8 mouse cellular contexts compared by ENCODE assay signal in genomic region chr6:116010541-116010940, GRCm38 (mm10). TPM values are rescaled to one million over a fixed set of nuclear protein-coding genes. Genes with fewer than 3 reads are reported as not detected.
DNase-seq lines count a peak whose midpoint lies in the region; ATAC-seq lines count a peak whose summit lies in the region.

No protein-coding gene starts in this region.

- H3K27ac ChIP-seq in forebrain, embryonic 11.5 days (ENCODE audit: low read depth, low read length) = no peak overlapping the region
- H3K27ac ChIP-seq in hindbrain, embryonic 12.5 days = no peak overlapping the region

- WGBS in forebrain, embryonic 11.5 days = 11% methylated on average over 6 of the region's 6 CpGs
- 4% methylated on average over 6 of the region's 6 CpGs for whole genome bisulfite sequencing in hindbrain, embryonic 12.5 days

- H3K4me2 ChIP-seq in forebrain, embryonic 11.5 days (ENCODE audit: low read depth, low read length, severe bottlenecking) = no peak overlapping the region
- H3K4me2 ChIP-seq in hindbrain, embryonic 12.5 days (replicated peaks) = no peak overlapping the region

- H3K9ac ChIP-seq in forebrain, embryonic 11.5 days (ENCODE audit: low read length) = no peak overlapping the region
- H3K9ac ChIP-seq in hindbrain, embryonic 12.5 days = no peak overlapping the region

- H3K27me3 ChIP-seq in forebrain, embryonic 11.5 days (ENCODE audit: control insufficient read depth, insufficient read depth, low read length) = no peaks in the 10 kb centered on the region
- H3K27me3 ChIP-seq in hindbrain, embryonic 12.5 days = peaks cover 4% of the 10 kb centered on the region
- peaks cover 6% of the 10 kb centered on the region for H3K27me3 ChIP-seq in megakaryocyte, embryonic 14.5 days (replicated peaks)

- H3K4me1 ChIP-seq in forebrain, embryonic 11.5 days (replicated peaks; ENCODE audit: control insufficient read depth, insufficient read depth, low read length) = no peaks in the 10 kb centered on the region
- H3K4me1 ChIP-seq in hindbrain, embryonic 12.5 days = peaks cover 10% of the 10 kb centered on the region; the same call in 1 of the 2 replicates
- H3K4me1 ChIP-seq in megakaryocyte, embryonic 14.5 days = peaks cover 47% of the 10 kb centered on the region

- no peak overlapping the region for H3K4me3 ChIP-seq in forebrain, embryonic 11.5 days (ENCODE audit: low read depth, low read length)
- H3K4me3 ChIP-seq in hindbrain, embryonic 12.5 days = no peak overlapping the region
- H3K4me3 ChIP-seq in megakaryocyte, embryonic 14.5 days (replicated peaks) = peak overlapping the region; percentile 72

- DNase-seq in MN1 (ENCODE audit: low spot score) = peak; percentile 74
- peak; percentile 78 for DNase-seq in c-Kit-positive CD71-negative TER-119-negative erythroid progenitor cells, embryonic 14.5 days (ENCODE audit: low read depth)
- peak; percentile 87 for DNase-seq in forebrain, embryonic 11.5 days (ENCODE audit: low spot score)
- DNase-seq in left cerebral cortex, adult 11 months (ENCODE audit: low spot score) = peak; percentile 77
- DNase-seq in right cerebral cortex, adult 2 months (ENCODE audit: low spot score in 2 of 2) = peak; percentile 93 to 96

- no peaks in the 10 kb centered on the region for H3K36me3 ChIP-seq in forebrain, embryonic 11.5 days (ENCODE audit: control insufficient read depth, insufficient read depth, low read length)
- no peaks in the 10 kb centered on the region for H3K36me3 ChIP-seq in hindbrain, embryonic 12.5 days
- no peaks in the 10 kb centered on the region for H3K36me3 ChIP-seq in megakaryocyte, embryonic 14.5 days (replicated peaks; ENCODE audit: low read length)

- ATAC-seq in forebrain, embryonic 11.5 days (replicated peaks; ENCODE audit: low FRiP score) = peak; percentile 47; the same call in 1 of the 2 replicates
- peak; percentile 61; the same call in 1 of the 2 replicates for ATAC-seq in hindbrain, embryonic 12.5 days (ENCODE audit: low FRiP score)
- ATAC-seq in erythroid progenitor cell, adult 5-6 weeks (replicated peaks; ENCODE audit: low FRiP score, poor library complexity, severe bottlenecking) = no peak

- no peaks in the 10 kb centered on the region for H3K9me3 ChIP-seq in forebrain, embryonic 11.5 days (ENCODE audit: control insufficient read depth, low read length)
- no peaks in the 10 kb centered on the region for H3K9me3 ChIP-seq in hindbrain, embryonic 12.5 days (replicated peaks)
- H3K9me3 ChIP-seq in megakaryocyte, embryonic 14.5 days = no peaks in the 10 kb centered on the region

RNA-seq across cellular contexts. Expression of gene Plxnd1, which starts 15.7 kb away (rescaled TPM):
- polyA plus RNA-seq in forebrain, embryonic 11.5 days (2014; fragmentation: Nextera tagmentation; extraction: Ambion mirVana) = 23.9 and 25.5 TPM in 2 replicates
- 21.9 and 24.5 TPM in 2 replicates for polyA plus RNA-seq in hindbrain, embryonic 12.5 days (2016; fragmentation: Nextera tagmentation; extraction: Ambion mirVana)
- 3.8 and 14.9 TPM in 2 replicates for polyA plus RNA-seq in megakaryocyte, embryonic 14.5 days (2012; ENCODE audit: insufficient read depth, low replicate concordance)
- total RNA-seq in erythroid progenitor cell, adult 5-6 weeks (2015; ENCODE audit: low replicate concordance) = 9.6 and 22.3 TPM in 2 replicates
- total RNA-seq in erythroid progenitor cell, adult 5-6 weeks (2017; ENCODE audit: low replicate concordance) = 2.0 and 2.3 TPM in 2 replicates
